Mouse (Mus musculus): ENCODE results near the gene Olfr127. TPM values are rescaled to one million over a fixed set of nuclear protein-coding genes. Genes with fewer than 3 reads are reported as not detected.

Olfr127 gene
- not detected in 2 replicates for polyA plus RNA-seq (2015; fragmentation: Nextera tagmentation; extraction: Ambion mirVana)

GRCm38 (mm10) chr17:37900137-37900536 lies at the start of gene Olfr127:
Gene Olfr127, plus strand, starts transcription at chr17:37900437.

GRCm38 (mm10) chr17:37920248-37920647 lies 20.0 kb downstream of the Olfr127 start, which contains the start of gene Olfr128:
Gene Olfr128, plus strand, starts transcription at chr17:37920548.

GRCm38 (mm10) chr17:37952979-37953378 lies 52.7 kb downstream of the Olfr127 start, which contains the start of gene Olfr761:
Gene Olfr761, minus strand, starts transcription at chr17:37953079.

Other genes starting within 250 kb of the Olfr127 start
- gene Olfr117, start 236.7 kb upstream of the Olfr127 start, polyA plus RNA-seq (2015; fragmentation: Nextera tagmentation; extraction: Ambion mirVana), result not detected in 2 replicates
- not detected in 2 replicates for gene Olfr118, start 233.4 kb upstream of the Olfr127 start, polyA plus RNA-seq (2015; fragmentation: Nextera tagmentation; extraction: Ambion mirVana)
- gene Olfr119, start 203.9 kb upstream of the Olfr127 start, polyA plus RNA-seq (2015; fragmentation: Nextera tagmentation; extraction: Ambion mirVana), result not detected in 2 replicates
- not detected in 2 replicates for gene Olfr120, start 178.6 kb upstream of the Olfr127 start, polyA plus RNA-seq (2015; fragmentation: Nextera tagmentation; extraction: Ambion mirVana)
- gene Olfr121, start 151.6 kb upstream of the Olfr127 start, polyA plus RNA-seq (2015; fragmentation: Nextera tagmentation; extraction: Ambion mirVana), result not detected in 2 replicates
- not detected in 2 replicates for gene Olfr122, start 131.8 kb upstream of the Olfr127 start, polyA plus RNA-seq (2015; fragmentation: Nextera tagmentation; extraction: Ambion mirVana)
- gene Olfr123, start 106.9 kb upstream of the Olfr127 start, polyA plus RNA-seq (2015; fragmentation: Nextera tagmentation; extraction: Ambion mirVana), result not detected in 2 replicates
- gene Olfr124, start 100.5 kb upstream of the Olfr127 start, polyA plus RNA-seq (2015; fragmentation: Nextera tagmentation; extraction: Ambion mirVana), result not detected in 2 replicates
- not detected in 2 replicates for gene Olfr125, start 67.5 kb upstream of the Olfr127 start, polyA plus RNA-seq (2015; fragmentation: Nextera tagmentation; extraction: Ambion mirVana)
- not detected in 2 replicates for gene Olfr126, start 53.0 kb upstream of the Olfr127 start, polyA plus RNA-seq (2015; fragmentation: Nextera tagmentation; extraction: Ambion mirVana)
- gene Olfr128, start 20.1 kb downstream of the Olfr127 start, polyA plus RNA-seq (2015; fragmentation: Nextera tagmentation; extraction: Ambion mirVana), result not detected in 2 replicates
- not detected in 2 replicates for gene Olfr761, start 52.6 kb downstream of the Olfr127 start, polyA plus RNA-seq (2015; fragmentation: Nextera tagmentation; extraction: Ambion mirVana)
- not detected in 2 replicates for gene Olfr129, start 159.6 kb downstream of the Olfr127 start, polyA plus RNA-seq (2015; fragmentation: Nextera tagmentation; extraction: Ambion mirVana)
- gene Olfr130, start 163.5 kb downstream of the Olfr127 start, polyA plus RNA-seq (2015; fragmentation: Nextera tagmentation; extraction: Ambion mirVana), result not detected in 2 replicates
- gene Olfr131, start 188.3 kb downstream of the Olfr127 start, polyA plus RNA-seq (2015; fragmentation: Nextera tagmentation; extraction: Ambion mirVana), result not detected in 2 replicates
- not detected in 2 replicates for gene Olfr132, start 234.1 kb downstream of the Olfr127 start, polyA plus RNA-seq (2015; fragmentation: Nextera tagmentation; extraction: Ambion mirVana)
- not detected in 2 replicates for gene Olfr133, start 244.8 kb downstream of the Olfr127 start, polyA plus RNA-seq (2015; fragmentation: Nextera tagmentation; extraction: Ambion mirVana)

All from urinary bladder, postnatal 0 days (tissue).